Mouse (Mus musculus) kidney, embryonic 15.5 days (tissue): Measurements from ENCODE around the gene Sptssa. TPM values are rescaled to one million over a fixed set of nuclear protein-coding genes. Genes with fewer than 3 reads are reported as not detected.

ENCODE experiments used
- ATAC-seq: fragments of 200-750 bp; cut with Nextera tagmentation; replicated peaks from 2 replicates; pipeline ENCODE4 v1.8.0; 2017; ENCODE audit warnings: moderate TSS enrichment; ENCODE audit not compliant: low FRiP score
- H3K27ac ChIP-seq: fragments of 300-500 bp; sonication (generic); 2 replicates; pipeline ENCODE4 v1.5.1; 2015; ENCODE audit warnings: mild to moderate bottlenecking, inconsistent platforms
- H3K27me3 ChIP-seq: fragments of 300-500 bp; sonication (generic); 2 replicates; pipeline ENCODE4 v1.6.1; 2015; ENCODE audit warnings: inconsistent platforms
- H3K36me3 ChIP-seq: fragments of 300-500 bp; sonication (generic); 2 replicates; pipeline ENCODE4 v1.6.1; 2015; ENCODE audit warnings: inconsistent platforms
- H3K4me1 ChIP-seq: fragments of 300-500 bp; sonication (generic); 2 replicates; pipeline ENCODE4 v1.6.1; 2015; ENCODE audit warnings: inconsistent platforms
- H3K4me2 ChIP-seq: fragments of 300-500 bp; sonication (generic); 2 replicates; pipeline ENCODE4 v1.6.1; 2015; ENCODE audit warnings: moderate library complexity, mild to moderate bottlenecking, inconsistent platforms
- H3K4me3 ChIP-seq: fragments of 300-500 bp; sonication (generic); replicated peaks from 2 replicates; pipeline ENCODE4 v1.5.1; 2015; ENCODE audit warnings: mild to moderate bottlenecking, inconsistent platforms
- H3K9ac ChIP-seq: fragments of 300-500 bp; sonication (generic); 2 replicates; pipeline ENCODE4 v1.6.1; 2015; ENCODE audit warnings: mild to moderate bottlenecking, inconsistent platforms
- H3K9me3 ChIP-seq: fragments of 300-500 bp; sonication (generic); replicated peaks from 2 replicates; pipeline ENCODE4 v1.6.1; 2016; ENCODE audit warnings: inconsistent platforms
- WGBS: fragments of 180-500 bp; shearing (Covaris S2); methylation state at CpG from one replicate; pipeline ENCODE4 v1.1.7; 2015; ENCODE audit warnings: mixed read lengths; 5-methylcytosine and 5-hydroxymethylcytosine counted together
- polyA plus RNA-seq: library from polyadenylated mRNA; unstranded; fragments of >200 nt; fragmentation: Nextera tagmentation; extraction: Ambion mirVana; gene quantifications from 2 replicates; pipeline ENCODE4 v1.2.1, GENCODE M21; 2015

Gene Sptssa
- polyA plus RNA-seq, result 192 and 214 TPM in 2 replicates

GRCm38 (mm10) chr12:54656396-54657171 lies at the start of gene Sptssa:
Sptssa (minus strand) TSS chr12:54656573.
- H3K27me3 ChIP-seq, result no peaks in the 10 kb centered on the region
- ATAC-seq, result peak; percentile 100
- peak within 1 kb of the TSS; percentile 85 for H3K4me2 ChIP-seq
- peak within 1 kb of the TSS; percentile 65 for H3K9ac ChIP-seq
- no peaks in the 10 kb centered on the region for H3K9me3 ChIP-seq
- peaks cover 38% of the 10 kb centered on the region for H3K4me1 ChIP-seq
- H3K4me3 ChIP-seq, result peak within 1 kb of the TSS; percentile 74
- H3K27ac ChIP-seq, result peak within 1 kb of the TSS; percentile 88
- no peaks in the 10 kb centered on the region for H3K36me3 ChIP-seq
- 8% methylated on average over 53 of the region's 53 CpGs for WGBS

GRCm38 (mm10) chr12:54699394-54699793 lies 43.0 kb upstream of the Sptssa start:
- H3K4me1 ChIP-seq, result peaks cover 6% of the 10 kb centered on the region
- H3K4me3 ChIP-seq, result no peak overlapping the region
- no peaks in the 10 kb centered on the region for H3K36me3 ChIP-seq
- no peak overlapping the region for H3K4me2 ChIP-seq
- H3K9ac ChIP-seq, result no peak overlapping the region
- 77% methylated on average over 7 of the region's 7 CpGs for WGBS
- 0 out of 2 replicates have a peak, but pooled peaks cover 2% of the 10 kb centered on the region for H3K27me3 ChIP-seq
- no peaks in the 10 kb centered on the region for H3K9me3 ChIP-seq
- no peak for ATAC-seq
- H3K27ac ChIP-seq, result no peak overlapping the region

DNA sequence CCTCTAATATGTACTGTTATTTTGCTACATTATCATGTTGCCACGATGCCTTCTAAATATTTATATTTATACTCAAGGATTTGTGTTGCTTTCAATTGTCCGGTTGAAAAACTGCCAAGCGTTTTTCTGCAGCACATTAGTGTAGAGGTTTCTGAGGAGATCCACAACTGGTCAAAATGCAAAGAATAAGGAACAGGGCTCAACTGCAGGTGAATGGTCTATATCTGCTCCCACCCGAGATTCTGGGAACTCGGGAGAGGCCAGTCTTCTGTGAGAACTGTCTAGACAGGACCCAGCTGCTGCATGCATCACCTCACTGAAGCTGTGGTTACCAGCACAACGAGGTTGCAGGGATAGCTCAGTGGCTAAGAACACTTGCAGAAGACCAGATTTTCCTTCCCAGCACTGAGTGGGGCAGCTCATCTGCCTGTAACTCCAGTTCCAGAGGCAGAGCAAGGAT lies 41.4 kb upstream of the Sptssa start:
- Histone ChIP-seq H3K4me3 (no peak overlapping the region), H3K4me1 (peaks cover 7% of the 10 kb centered on the region), H3K4me2 (no peak overlapping the region), H3K36me3 (peaks cover under 1% of the 10 kb centered on the region; the same call in 1 of the 2 replicates), H3K27me3 (0 out of 2 replicates have a peak, but pooled peaks cover 2% of the 10 kb centered on the region), H3K9me3 (no peaks in the 10 kb centered on the region), H3K27ac (peak overlapping the region; percentile 77; the same call in 1 of the 2 replicates), H3K9ac (no peak overlapping the region)
- no peak for ATAC-seq
- 42% methylated on average over 6 of the region's 6 CpGs for WGBS

- Histone ChIP-seq H3K4me3 (no peak overlapping the region), H3K4me2 (no peak overlapping the region), H3K4me1 (peaks cover 7% of the 10 kb centered on the region), H3K36me3 (peaks cover 8% of the 10 kb centered on the region), H3K9me3 (no peaks in the 10 kb centered on the region), H3K9ac (no peak overlapping the region), H3K27ac (peak overlapping the region; percentile 77), H3K27me3 (0 out of 2 replicates have a peak, but pooled peaks cover under 1% of the 10 kb centered on the region)
- ATAC-seq, result no peak
- 8% methylated on average over 7 of the region's 7 CpGs for WGBS
Measured at GRCm38 (mm10) chr12:54697003-54697597, 40.7 kb upstream of the Sptssa start.

- peaks cover 13% of the 10 kb centered on the region for H3K36me3 ChIP-seq
- peak; percentile 91 for ATAC-seq
Measured at GRCm38 (mm10) chr12:54696242-54697002, 40.0 kb upstream of the Sptssa start.

GRCm38 (mm10) chr12:54695511-54696241 lies 39.3 kb upstream of the Sptssa start, which contains the start of gene Eapp:
Eapp (minus strand) TSS chr12:54695897.
- under 1% methylated on average over 57 of the region's 57 CpGs for WGBS
- peak; percentile 94 for ATAC-seq

More at GRCm38 (mm10) chr12:54696242-54697002, 40.0 kb upstream of the Sptssa start:
- peak overlapping the region; percentile 77 for H3K9ac ChIP-seq
- H3K27me3 ChIP-seq, result no peaks in the 10 kb centered on the region
- no peaks in the 10 kb centered on the region for H3K9me3 ChIP-seq
- under 1% methylated on average over 32 of the region's 32 CpGs for WGBS
- peaks cover 7% of the 10 kb centered on the region for H3K4me1 ChIP-seq
- H3K4me2 ChIP-seq, result peak overlapping the region; percentile 73
- H3K27ac ChIP-seq, result peak overlapping the region; percentile 96
- H3K4me3 ChIP-seq, result peak overlapping the region; percentile 75

DNA sequence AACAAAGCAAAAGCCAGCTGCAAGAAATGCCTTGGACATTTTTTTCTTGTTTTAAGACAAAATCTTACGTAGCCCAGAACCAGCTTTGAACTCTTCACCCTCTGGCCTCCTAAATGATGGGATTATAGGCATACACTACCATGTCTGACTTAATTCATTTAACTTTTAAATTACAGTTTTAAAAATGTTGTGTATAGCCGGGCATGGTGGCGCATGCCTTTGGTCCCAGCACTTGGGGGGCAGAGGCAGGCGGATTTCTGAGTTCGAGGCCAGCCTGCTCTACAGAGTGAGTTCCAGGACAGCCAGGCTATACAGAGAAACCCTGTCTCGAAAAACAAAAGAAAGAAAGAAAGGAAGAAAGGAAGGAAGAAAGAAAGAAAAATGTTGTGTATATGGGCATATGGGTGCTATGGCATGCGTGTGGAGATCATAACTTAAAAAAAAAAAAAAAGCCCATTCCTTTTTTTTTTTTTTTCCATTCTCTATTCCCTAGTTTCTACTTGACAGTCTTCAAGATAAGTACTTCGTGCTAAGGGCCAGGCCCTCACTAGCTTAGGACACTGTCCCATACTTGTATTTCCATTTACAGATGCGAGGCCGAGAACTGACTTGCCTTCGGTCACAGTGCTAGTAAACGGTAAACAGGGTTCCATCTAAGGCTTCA lies 38.6 kb upstream of the Sptssa start:
- peaks cover 27% of the 10 kb centered on the region for H3K36me3 ChIP-seq
- peaks cover 7% of the 10 kb centered on the region for H3K4me1 ChIP-seq
- 39% methylated on average over 12 of the region's 12 CpGs for WGBS
- peak overlapping the region; percentile 73 for H3K4me2 ChIP-seq
- H3K27ac ChIP-seq, result peak overlapping the region; percentile 96
- H3K9ac ChIP-seq, result peak overlapping the region; percentile 77
- no peaks in the 10 kb centered on the region for H3K9me3 ChIP-seq
- H3K27me3 ChIP-seq, result no peaks in the 10 kb centered on the region
- no peak for ATAC-seq
- peak overlapping the region; percentile 75 for H3K4me3 ChIP-seq

More at GRCm38 (mm10) chr12:54695511-54696241, 39.3 kb upstream of the Sptssa start, which contains the start of gene Eapp:
- Histone ChIP-seq H3K9ac (peak within 1 kb of the TSS; percentile 77), H3K27me3 (no peaks in the 10 kb centered on the region), H3K4me1 (peaks cover 7% of the 10 kb centered on the region), H3K4me2 (peak within 1 kb of the TSS; percentile 73), H3K9me3 (no peaks in the 10 kb centered on the region), H3K4me3 (peak within 1 kb of the TSS; percentile 75), H3K36me3 (peaks cover 20% of the 10 kb centered on the region), H3K27ac (peak within 1 kb of the TSS; percentile 96)

DNA sequence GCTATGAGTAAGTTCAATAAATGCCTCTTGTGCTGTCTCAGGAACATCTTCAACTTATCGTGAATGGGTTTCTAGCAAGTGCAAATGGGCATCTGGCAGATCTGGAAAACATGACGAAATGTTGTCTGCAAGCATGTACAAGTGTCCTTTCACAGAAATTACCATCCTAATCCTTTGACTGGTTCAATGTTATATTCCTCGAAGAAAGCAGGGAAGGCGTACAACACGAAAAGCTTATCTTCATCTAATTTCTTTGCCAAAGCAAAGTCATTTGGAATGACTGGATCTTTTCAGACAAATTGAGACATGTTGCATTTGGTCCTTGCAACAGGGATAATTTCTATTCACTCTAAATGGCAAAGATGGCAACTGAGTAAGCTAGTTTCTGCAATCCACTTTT lies 32.7 kb upstream of the Sptssa start:
- H3K9me3 ChIP-seq, result no peaks in the 10 kb centered on the region
- peaks cover 73% of the 10 kb centered on the region for H3K36me3 ChIP-seq
- no peak overlapping the region for H3K9ac ChIP-seq
- H3K27ac ChIP-seq, result no peak overlapping the region
- H3K4me3 ChIP-seq, result no peak overlapping the region
- no peaks in the 10 kb centered on the region for H3K4me1 ChIP-seq
- no peak overlapping the region for H3K4me2 ChIP-seq
- no peaks in the 10 kb centered on the region for H3K27me3 ChIP-seq
- 93% methylated on average over 5 of the region's 5 CpGs for WGBS
- no peak for ATAC-seq

DNA sequence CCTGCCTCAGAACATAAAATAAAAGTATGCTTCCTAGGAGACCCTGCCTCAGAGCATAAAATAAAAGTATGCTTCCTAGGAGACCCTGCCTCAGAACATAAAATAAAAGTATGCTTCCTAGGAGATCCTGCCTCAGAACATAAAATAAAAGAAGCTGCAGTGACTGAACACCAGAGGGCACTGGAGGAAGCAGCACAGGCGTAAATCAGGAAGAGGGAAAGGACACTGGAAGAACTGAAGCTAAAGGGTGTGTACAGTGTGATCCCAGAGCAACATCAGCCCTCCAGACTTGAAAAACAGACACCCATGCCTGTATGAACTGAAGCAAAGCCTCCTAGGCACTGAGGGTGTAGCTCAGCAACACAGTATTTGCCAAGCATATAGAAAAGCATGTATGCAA lies 26.8 kb upstream of the Sptssa start:
- Histone ChIP-seq H3K4me2 (no peak overlapping the region), H3K27me3 (no peaks in the 10 kb centered on the region), H3K9ac (no peak overlapping the region), H3K36me3 (peaks cover 45% of the 10 kb centered on the region), H3K4me3 (no peak overlapping the region), H3K27ac (no peak overlapping the region), H3K9me3 (no peaks in the 10 kb centered on the region), H3K4me1 (no peaks in the 10 kb centered on the region)
- no peak for ATAC-seq
- WGBS, result 33% methylated on average over 1 of the region's 1 CpGs

DNA sequence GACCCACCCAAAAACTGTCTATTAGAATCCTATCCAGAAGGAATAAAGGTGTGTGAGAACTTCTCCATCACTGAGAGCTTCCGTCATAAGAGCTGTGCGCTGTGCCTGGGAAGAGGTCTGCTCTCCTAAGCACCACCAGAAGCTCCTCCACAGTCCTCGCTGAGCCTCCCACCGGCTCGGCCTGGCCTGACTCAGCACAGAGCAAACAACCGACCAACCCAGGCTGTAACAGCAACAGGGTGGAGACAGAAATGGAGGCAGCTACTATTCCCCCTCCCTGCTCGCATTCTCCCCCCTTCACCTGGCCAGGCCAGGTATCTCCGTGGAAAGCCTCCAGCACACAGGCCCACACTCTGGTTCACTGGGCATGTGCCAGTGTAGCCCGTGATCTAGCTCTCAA lies 20.3 kb upstream of the Sptssa start:
- H3K4me3 ChIP-seq, result no peak overlapping the region
- no peak overlapping the region for H3K4me2 ChIP-seq
- H3K4me1 ChIP-seq, result no peaks in the 10 kb centered on the region
- peaks cover 72% of the 10 kb centered on the region for H3K36me3 ChIP-seq
- H3K27me3 ChIP-seq, result no peaks in the 10 kb centered on the region
- no peak overlapping the region for H3K27ac ChIP-seq
- no peak for ATAC-seq
- no peak overlapping the region for H3K9ac ChIP-seq
- H3K9me3 ChIP-seq, result no peaks in the 10 kb centered on the region
- WGBS, result 91% methylated on average over 9 of the region's 9 CpGs

DNA sequence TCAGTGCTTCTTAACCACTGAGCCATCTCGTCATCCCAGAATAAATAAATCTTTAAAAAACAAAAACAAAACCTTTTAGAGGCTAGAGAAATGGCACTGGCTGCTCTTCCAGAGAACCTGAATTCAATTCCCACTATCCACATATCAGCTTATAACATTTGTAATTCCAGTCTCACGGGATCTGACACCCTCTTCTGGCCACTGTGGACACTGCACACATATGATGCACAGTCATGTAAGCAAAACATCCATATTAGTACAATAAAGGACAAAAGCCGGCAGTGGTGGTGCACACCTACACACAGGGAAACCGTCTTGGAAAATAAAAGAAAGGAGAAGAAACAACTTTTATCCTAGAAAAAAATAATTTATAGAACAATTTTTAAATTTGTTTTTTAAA lies 19.0 kb upstream of the Sptssa start:
- Histone ChIP-seq H3K27me3 (no peaks in the 10 kb centered on the region), H3K9ac (no peak overlapping the region), H3K4me1 (no peaks in the 10 kb centered on the region), H3K36me3 (peaks cover 77% of the 10 kb centered on the region), H3K4me3 (no peak overlapping the region), H3K27ac (no peak overlapping the region), H3K9me3 (no peaks in the 10 kb centered on the region), H3K4me2 (no peak overlapping the region)
- no peak for ATAC-seq
- 91% methylated on average over 4 of the region's 4 CpGs for WGBS
